Mouse (Mus musculus): ENCODE data around the gene Vps8. TPM values are rescaled to one million over a fixed set of nuclear protein-coding genes. Genes with fewer than 3 reads are reported as not detected.

The Vps8 gene
- 11.7 and 14.3 TPM in 2 replicates for polyA plus RNA-seq (2015; fragmentation: Nextera tagmentation; extraction: Ambion mirVana)

DNA sequence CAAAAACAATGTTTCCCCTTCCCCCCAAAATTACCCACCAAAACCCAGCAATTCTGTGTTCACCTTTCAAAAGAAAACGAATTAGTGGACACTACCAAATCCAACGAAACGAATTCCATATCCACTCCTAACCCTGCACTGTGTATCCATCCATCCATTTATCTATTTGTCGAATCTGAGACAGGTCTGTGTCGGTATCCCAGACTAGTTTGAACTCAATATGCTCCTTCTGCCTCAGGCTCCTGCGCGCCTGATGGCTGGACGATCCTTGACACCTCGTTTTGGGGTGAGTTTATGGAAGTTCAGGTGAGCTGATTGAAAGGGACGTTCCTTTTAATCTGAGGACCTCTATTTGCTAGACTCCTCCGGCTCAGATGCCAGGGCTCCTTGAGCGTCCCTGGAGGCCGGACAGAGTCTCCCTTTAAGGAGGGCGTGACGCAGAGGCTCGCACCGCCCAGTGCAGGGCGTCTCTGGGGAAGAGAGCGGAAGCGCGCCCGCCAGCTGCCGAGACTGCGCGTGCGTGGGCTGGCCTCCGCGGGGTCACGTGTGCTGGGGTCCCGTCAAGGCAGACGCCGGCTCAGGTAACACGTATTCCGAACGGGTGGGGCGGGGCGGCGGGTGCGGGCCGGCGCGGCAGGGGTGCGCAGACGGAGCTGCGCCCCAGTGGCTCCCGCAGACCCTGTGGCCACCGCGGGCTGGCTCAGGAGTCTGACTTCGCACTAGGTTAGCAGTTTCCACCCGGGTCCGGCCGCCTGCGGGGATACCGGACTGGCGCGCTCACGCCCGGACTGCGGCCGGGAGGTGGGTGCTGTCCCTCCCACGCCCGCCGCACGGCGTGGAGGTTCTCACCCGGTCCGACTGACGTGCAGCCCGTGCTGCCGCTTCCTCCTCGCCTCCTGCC is at the start of gene Vps8:
TSS of gene Vps8 (plus strand) at position 474 of the 901 bp plus-strand sequence.
- Histone ChIP-seq H3K9me3 (no peaks in the 10 kb centered on the region), H3K27ac (peak within 1 kb of the TSS; percentile 93), H3K36me3 (no peaks in the 10 kb centered on the region), H3K9ac (peak within 1 kb of the TSS; percentile 85), H3K4me1 (peaks cover 19% of the 10 kb centered on the region), H3K27me3 (no peaks in the 10 kb centered on the region), H3K4me2 (replicated peaks) (peak within 1 kb of the TSS; percentile 73), H3K4me3 (peak within 1 kb of the TSS; percentile 84)
- under 1% methylated on average over 69 of the region's 71 CpGs for WGBS
- peak; percentile 94 for ATAC-seq (ENCODE audit: low FRiP score, low read depth)

DNA sequence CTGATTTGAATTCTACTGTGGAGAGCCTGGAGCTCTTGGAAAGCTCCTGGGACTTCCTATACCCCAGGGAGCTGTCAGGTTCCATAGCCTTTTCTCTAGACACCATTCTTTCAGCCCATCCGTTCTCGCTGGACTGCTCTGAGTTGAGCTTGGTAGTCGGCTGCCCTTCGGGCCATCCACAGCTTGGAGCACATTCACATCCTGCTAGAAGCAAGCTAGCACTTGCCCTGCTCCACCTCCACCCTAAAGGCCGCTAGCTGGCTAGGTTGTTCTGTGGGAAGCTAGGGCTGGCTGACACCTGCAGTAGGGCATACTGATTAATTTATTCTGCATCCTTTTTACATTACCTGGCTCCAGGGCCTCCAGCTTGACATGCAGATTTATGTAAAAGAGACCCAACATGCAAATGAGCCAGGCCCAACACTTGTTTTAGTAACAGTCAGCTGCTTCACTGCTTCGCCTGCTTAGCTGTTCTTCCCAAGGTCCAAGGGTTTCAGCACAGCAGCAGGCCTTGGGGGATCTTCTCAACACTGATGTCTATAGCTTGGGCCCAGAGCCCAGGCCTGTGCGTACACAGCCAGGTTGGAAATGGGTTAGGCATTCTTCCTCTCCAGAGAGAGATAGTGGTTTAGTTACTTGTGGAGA is 49.5 kb upstream of the Vps8 start:
- ATAC-seq (ENCODE audit: low FRiP score, low read depth), result no peak
- Histone ChIP-seq H3K4me1 (peaks cover 32% of the 10 kb centered on the region), H3K9ac (no peak overlapping the region), H3K36me3 (no peaks in the 10 kb centered on the region), H3K4me2 (replicated peaks) (no peak overlapping the region), H3K27me3 (no peaks in the 10 kb centered on the region), H3K27ac (no peak overlapping the region), H3K9me3 (no peaks in the 10 kb centered on the region), H3K4me3 (no peak overlapping the region)
- 56% methylated on average over 7 of the region's 7 CpGs for WGBS

DNA sequence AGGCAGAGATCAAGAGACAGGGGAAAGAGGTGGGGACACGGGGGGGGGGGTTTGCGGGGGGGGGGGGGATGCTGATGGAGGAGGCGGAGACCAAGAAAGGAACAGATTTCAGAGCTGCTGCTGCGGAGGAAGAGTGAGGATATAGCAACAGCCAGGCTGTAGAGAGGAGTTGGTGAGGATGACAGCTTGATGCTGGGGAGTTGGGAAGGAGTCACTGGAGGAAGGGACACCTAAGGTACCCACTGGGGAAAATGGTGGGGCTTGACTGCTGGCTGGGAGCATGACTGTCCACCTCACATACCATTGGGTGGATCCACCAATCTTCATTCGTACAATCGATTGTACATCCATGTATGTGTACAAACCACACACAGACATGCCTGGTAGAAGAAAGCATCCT is 48.9 kb upstream of the Vps8 start:
- Histone ChIP-seq H3K9ac (no peak overlapping the region), H3K4me1 (peaks cover 35% of the 10 kb centered on the region), H3K4me2 (replicated peaks) (no peak overlapping the region), H3K36me3 (no peaks in the 10 kb centered on the region), H3K4me3 (no peak overlapping the region), H3K27me3 (no peaks in the 10 kb centered on the region), H3K27ac (no peak overlapping the region), H3K9me3 (no peaks in the 10 kb centered on the region)
- ATAC-seq (ENCODE audit: low FRiP score, low read depth), result no peak
- WGBS, result 81% methylated on average over 4 of the region's 6 CpGs

DNA sequence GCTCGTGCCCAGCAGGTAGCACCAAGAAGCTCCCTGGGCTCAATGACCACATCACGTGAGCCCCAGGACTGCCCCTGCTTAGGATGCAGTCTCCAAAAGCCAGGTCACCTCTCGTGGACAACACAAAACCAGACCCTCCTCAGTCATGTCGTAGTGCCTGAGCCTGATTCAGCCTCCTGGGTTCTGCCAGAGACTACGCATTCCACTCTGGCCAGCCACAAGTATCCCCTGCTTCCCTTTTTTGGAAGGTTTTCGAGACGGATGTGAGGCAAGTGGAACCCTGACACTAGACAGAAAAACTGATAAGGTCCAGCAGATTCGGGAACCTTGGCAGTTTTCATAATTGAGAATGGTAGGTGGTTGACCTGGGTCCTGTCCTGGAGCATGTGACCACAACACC is 47.8 kb upstream of the Vps8 start:
- Histone ChIP-seq H3K27ac (no peak overlapping the region), H3K4me3 (no peak overlapping the region), H3K36me3 (no peaks in the 10 kb centered on the region), H3K9ac (no peak overlapping the region), H3K9me3 (no peaks in the 10 kb centered on the region), H3K27me3 (no peaks in the 10 kb centered on the region), H3K4me1 (peaks cover 29% of the 10 kb centered on the region), H3K4me2 (replicated peaks) (no peak overlapping the region)
- WGBS, result 87% methylated on average over 8 of the region's 8 CpGs
- no peak for ATAC-seq (ENCODE audit: low FRiP score, low read depth)

DNA sequence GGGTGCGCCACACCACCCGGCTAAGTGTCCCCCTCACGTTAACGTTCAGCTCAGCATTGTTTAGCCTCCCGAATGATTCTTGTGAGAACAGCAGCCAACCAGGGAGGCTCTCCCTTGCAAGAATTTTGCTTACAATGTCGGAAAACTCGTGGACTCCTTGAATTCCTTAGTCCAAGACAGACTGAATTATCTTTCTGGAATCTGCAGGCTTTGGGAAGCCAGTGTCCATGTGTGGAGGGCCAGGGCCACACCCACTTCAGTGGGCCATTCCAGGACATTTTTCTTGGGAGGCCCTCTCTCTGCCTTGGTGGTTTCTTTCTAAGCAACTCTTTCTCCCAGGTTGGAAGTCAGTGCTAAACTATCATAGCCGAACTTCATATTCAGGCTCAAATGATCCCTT is 46.6 kb upstream of the Vps8 start:
- H3K9ac ChIP-seq, result no peak overlapping the region
- H3K36me3 ChIP-seq, result no peaks in the 10 kb centered on the region
- no peak overlapping the region for H3K4me3 ChIP-seq
- H3K27ac ChIP-seq, result peak overlapping the region; percentile 78; the same call in 1 of the 2 replicates
- WGBS, result 81% methylated on average over 8 of the region's 8 CpGs
- ATAC-seq (ENCODE audit: low FRiP score, low read depth), result no peak
- no peaks in the 10 kb centered on the region for H3K9me3 ChIP-seq
- H3K27me3 ChIP-seq, result no peaks in the 10 kb centered on the region
- no peak overlapping the region for H3K4me2 ChIP-seq (replicated peaks)
- H3K4me1 ChIP-seq, result peaks cover 29% of the 10 kb centered on the region

DNA sequence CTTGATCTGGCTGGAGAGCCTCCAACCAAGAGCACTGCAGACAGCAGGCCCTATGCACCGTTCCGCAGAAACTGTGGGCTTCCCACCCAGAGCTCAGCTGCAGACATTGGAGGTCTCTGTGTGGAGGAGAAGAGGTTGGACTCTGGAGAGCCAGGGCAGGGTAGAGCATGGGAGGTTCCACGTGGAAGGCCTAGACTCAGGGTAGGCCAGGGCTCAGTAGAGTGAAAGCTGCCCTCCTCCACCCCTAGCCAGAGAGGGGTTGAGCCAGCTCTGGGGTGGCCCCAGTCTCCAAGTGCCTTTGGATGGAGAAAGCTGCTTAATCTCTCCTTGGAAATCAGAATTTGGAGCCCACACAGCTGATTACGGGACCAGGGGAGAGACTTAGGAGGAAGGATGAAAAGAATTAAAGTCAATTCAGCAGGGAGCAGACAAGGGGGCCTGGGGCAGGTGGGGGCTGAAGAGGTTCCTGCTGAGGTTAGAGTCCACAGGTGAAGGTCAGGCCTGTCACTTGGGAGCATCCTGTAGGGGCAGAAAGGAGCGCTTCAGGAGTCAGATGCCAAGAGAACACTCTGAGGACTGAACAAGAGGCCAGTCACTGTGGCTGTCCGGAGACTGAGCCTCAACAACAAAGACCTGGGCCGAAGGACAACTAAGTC is 45.8 kb upstream of the Vps8 start:
- no peaks in the 10 kb centered on the region for H3K27me3 ChIP-seq
- H3K27ac ChIP-seq, result peak overlapping the region; percentile 78
- H3K36me3 ChIP-seq, result no peaks in the 10 kb centered on the region
- H3K4me3 ChIP-seq, result no peak overlapping the region
- no peak overlapping the region for H3K4me2 ChIP-seq (replicated peaks)
- no peaks in the 10 kb centered on the region for H3K9me3 ChIP-seq
- H3K4me1 ChIP-seq, result peaks cover 29% of the 10 kb centered on the region
- 47% methylated on average over 7 of the region's 7 CpGs for WGBS
- H3K9ac ChIP-seq, result no peak overlapping the region
- peak; percentile 33 for ATAC-seq (ENCODE audit: low FRiP score, low read depth)

DNA sequence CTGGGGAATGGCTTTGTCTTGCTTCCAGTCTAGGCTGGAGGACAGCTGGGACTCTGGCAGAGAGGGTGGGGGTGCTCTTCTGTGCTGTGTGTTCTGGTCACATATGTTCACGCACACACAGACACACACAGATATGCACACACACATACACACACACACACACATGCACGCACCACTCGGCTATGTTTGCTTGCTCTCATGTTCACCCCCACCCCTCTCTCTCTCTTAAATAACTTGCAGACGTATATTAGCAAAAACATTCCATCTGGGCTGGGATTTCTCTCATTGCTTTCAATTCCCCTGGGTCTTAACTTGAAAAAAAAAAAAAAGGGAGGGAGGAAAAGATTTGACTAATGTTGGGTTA is 45.3 kb upstream of the Vps8 start:
- Histone ChIP-seq H3K4me3 (no peak overlapping the region), H3K9me3 (no peaks in the 10 kb centered on the region), H3K9ac (no peak overlapping the region), H3K27me3 (no peaks in the 10 kb centered on the region), H3K27ac (peak overlapping the region; percentile 78; the same call in 1 of the 2 replicates), H3K4me2 (replicated peaks) (no peak overlapping the region), H3K4me1 (peaks cover 32% of the 10 kb centered on the region), H3K36me3 (no peaks in the 10 kb centered on the region)
- WGBS, result 14% methylated on average over 4 of the region's 4 CpGs
- ATAC-seq (ENCODE audit: low FRiP score, low read depth), result peak; percentile 72

DNA sequence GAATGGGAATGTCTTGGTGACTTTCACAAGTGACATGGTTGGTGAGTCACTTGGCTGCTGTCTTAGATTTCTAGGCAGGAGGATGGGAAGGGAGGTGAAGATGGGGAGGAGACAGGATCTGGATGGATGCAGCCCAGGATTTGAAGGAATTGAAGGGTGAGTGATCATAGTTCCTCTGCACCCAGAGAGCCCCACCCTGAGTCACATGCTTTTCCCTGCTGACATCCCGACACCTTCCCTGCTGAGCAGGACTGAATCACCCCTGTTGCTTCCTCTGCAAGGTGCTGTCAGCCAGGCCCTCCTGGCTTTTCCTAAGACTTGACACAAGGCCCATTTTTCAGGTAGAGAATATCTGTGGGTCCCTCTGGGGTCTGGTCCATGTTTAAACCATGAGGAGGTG is 41.4 kb upstream of the Vps8 start:
- no peaks in the 10 kb centered on the region for H3K9me3 ChIP-seq
- H3K4me2 ChIP-seq (replicated peaks), result no peak overlapping the region
- no peaks in the 10 kb centered on the region for H3K36me3 ChIP-seq
- no peaks in the 10 kb centered on the region for H3K27me3 ChIP-seq
- ATAC-seq (ENCODE audit: low FRiP score, low read depth), result no peak
- H3K27ac ChIP-seq, result no peak overlapping the region
- no peak overlapping the region for H3K9ac ChIP-seq
- WGBS, result 63% methylated on average over 1 of the region's 1 CpGs
- H3K4me3 ChIP-seq, result no peak overlapping the region
- H3K4me1 ChIP-seq, result peaks cover 40% of the 10 kb centered on the region

DNA sequence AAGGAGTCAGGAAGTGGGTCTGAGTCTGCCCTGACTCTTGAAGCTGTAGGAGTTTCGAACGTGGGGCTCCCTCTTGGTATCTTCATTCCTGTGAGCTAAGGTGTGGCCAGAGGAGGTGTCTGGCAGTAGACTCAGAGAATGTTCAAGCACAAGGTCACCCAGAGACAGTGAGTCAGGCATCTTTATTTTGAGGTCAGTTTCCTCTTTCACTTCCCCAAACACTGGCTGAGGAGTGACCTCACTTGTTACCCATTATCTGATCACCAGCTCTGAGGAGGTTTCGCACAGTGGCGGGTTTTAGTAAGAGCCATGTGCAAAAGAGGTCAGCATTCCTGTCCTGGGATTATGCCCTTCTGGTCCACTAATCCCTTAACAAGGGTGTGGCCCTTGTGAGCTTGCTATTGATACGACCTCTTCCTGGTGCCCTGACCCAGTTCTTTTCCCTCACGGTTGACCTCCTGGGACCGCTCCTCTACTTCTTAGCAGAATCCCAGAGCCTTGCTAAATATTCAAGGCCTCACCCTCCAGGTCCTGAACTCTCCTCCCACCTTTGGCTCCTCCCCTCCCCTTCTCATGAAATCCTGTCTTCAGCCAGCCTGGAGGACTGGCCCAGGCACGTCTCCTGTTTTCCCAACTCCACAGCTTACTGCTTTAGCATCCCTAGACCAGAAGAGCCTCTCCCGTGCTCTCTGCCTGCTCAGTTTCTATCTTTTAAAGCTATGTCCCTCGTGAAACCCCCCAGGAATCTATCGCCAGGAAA is 40.6 kb upstream of the Vps8 start:
- Histone ChIP-seq H3K27me3 (no peaks in the 10 kb centered on the region), H3K4me3 (no peak overlapping the region), H3K9ac (no peak overlapping the region), H3K4me1 (peaks cover 37% of the 10 kb centered on the region), H3K4me2 (replicated peaks) (no peak overlapping the region), H3K9me3 (no peaks in the 10 kb centered on the region), H3K27ac (0 out of 2 replicates have a peak overlapping the region, but pooled peaks have one; percentile 10), H3K36me3 (no peaks in the 10 kb centered on the region)
- 36% methylated on average over 11 of the region's 11 CpGs for WGBS
- ATAC-seq (ENCODE audit: low FRiP score, low read depth), result no peak

DNA sequence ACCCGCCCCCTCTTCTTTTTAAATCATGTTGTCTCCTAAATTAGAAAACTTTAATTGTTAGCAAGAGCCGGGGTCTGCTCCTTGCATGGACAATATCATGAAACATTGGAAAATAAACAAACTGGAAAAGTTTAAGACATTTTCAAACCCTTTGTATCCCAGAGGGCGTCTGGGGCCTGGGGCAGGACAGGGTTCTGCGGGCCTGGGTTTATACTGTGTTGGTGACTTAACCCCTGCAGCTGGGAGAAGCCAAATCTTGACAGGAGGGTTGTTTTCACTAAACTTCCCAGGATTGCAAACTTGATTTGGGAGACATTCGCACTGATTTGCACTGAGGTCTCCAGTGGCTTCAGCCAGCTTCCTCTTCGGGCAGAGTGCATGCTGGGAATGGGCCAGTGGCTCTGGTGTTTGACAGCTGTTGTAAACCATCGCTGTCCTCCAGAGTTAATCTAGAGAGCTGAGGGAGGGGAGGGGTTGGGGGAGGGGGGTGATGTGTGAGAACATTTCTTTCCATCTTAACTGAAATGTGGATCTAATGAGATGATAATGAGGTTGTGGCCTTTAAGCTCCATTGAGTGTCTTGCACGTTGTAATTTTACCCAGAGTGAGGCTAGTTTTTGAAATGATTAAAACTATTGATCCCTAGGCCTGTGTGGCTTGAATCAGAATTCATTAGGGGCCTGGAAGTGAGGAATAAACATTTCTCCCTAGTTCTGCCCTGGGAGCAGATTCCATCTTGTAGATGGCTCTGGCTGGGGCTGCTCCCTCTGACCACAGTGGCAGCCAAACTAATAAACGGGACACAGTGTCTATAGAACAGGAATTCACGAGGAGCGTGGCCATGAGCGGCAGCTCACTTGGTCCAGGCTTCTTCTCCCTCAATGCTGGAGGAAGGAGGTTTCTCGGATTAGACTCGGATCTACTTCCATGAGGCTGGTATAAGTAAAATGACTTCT is 36.7 kb upstream of the Vps8 start:
- Histone ChIP-seq H3K4me2 (replicated peaks) (no peak overlapping the region), H3K9ac (no peak overlapping the region), H3K4me1 (peaks cover 44% of the 10 kb centered on the region), H3K4me3 (no peak overlapping the region), H3K9me3 (no peaks in the 10 kb centered on the region), H3K27ac (no peak overlapping the region), H3K36me3 (no peaks in the 10 kb centered on the region), H3K27me3 (no peaks in the 10 kb centered on the region)
- ATAC-seq (ENCODE audit: low FRiP score, low read depth), result no peak
- WGBS, result 46% methylated on average over 14 of the region's 14 CpGs

DNA sequence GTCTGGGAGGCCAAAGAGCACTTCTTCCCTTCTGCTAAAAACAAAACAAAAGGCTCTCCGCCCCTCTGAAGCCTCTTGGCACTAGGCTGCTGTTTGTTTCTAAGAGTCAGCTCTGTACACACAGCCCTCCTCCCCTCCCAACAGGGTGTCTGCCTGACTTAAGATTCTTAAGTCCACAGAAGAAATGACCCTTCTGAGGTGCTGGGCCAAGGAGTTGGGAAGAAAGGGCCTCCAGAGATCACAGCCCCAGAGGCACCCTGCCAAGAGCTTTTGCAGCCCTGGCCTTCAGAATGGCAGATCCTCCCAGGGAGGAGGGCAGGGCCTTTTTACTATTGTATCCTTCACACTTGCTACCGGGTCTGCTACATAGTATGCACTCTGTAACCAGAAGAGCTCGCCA is 33.6 kb upstream of the Vps8 start:
- ATAC-seq (ENCODE audit: low FRiP score, low read depth), result no peak
- no peaks in the 10 kb centered on the region for H3K9me3 ChIP-seq
- no peak overlapping the region for H3K27ac ChIP-seq
- H3K9ac ChIP-seq, result no peak overlapping the region
- WGBS, result 52% methylated on average over 3 of the region's 3 CpGs
- H3K4me3 ChIP-seq, result no peak overlapping the region
- H3K27me3 ChIP-seq, result no peaks in the 10 kb centered on the region
- H3K4me1 ChIP-seq, result peaks cover 45% of the 10 kb centered on the region
- no peaks in the 10 kb centered on the region for H3K36me3 ChIP-seq
- no peak overlapping the region for H3K4me2 ChIP-seq (replicated peaks)
